Mouse (Mus musculus): ENCODE results near the gene Cyp2j6. TPM values are rescaled to one million over a fixed set of nuclear protein-coding genes. Genes with fewer than 3 reads are reported as not detected.
"Not testable (repeated sequence)": the region's sequence is repeated elsewhere in the genome, so short reads cannot be mapped to it uniquely, and the experiment has no call there.

The Cyp2j6 gene
- 10 to 100 TPM; 14.5 to 15.1 TPM for total RNA-seq (2021)
- long read RNA-seq, transcript Cyp2j6-201 (9 exons, 3,605 nt): major isoform, 15 of 18 reads
- long read RNA-seq, partial matches to known transcripts: 0 of 18 reads
- long read RNA-seq, other reads (novel, unspliced or antisense): 3 of 18 reads

DNA sequence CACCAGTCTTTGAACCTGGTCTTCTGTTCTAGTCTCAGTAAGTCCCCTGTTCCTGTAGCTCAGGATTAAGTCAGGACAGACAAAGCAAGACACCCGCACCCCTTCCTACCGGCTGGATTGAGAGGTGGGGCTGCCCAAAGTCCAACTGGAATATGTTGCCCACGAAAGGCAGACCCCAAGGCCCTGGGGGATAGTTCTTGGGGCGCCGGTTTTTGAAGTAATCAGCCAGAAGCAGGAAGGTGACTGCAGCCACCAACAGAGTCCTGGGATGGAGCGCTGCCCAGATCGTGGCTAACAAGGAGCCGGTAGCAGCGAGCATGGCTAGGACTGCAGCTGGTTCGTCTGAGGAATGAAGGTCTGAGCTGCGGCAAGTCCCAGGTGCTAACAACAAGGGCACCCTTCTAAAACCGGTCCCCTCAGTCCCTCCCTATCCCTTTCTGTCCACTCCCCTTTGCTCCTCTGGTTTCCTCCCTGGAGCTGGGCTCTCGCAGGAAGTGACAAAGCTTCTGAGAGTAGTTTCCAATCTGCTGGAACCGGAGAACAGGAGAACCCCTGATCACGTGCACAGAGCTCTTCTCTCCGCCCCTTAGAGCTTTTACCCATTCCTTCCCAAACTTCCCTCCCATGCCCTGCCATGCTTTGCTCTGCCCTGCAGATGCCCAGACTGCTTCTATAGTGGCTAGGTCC lies at the start of gene Cyp2j6:
Gene Cyp2j6, minus strand, starts transcription at position 529 of the 687 bp plus-strand sequence.
- peak; percentile 13 to 42 for DNase-seq (ENCODE audit: low spot score in 2 of 2)

DNA sequence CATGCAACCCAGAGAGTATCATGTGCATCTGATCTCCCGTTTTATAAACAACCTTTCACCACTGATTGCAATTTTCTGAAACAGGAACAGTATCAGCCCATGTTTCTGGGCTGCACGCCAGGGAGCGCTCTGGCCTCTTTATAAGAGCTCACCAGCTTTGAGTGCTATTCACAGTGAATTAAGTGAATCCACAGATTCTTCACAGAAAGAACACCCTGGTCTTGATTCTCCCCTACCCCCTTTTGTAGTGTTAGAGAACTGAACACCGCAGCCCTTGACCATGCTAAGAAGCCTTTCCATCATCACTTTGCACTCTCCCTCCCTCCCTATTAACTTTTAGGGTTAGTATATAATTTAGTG lies 38.3 kb upstream of the Cyp2j6 start:
- DNase-seq (ENCODE audit: low spot score in 2 of 2): peak; percentile 51 to 88

DNA sequence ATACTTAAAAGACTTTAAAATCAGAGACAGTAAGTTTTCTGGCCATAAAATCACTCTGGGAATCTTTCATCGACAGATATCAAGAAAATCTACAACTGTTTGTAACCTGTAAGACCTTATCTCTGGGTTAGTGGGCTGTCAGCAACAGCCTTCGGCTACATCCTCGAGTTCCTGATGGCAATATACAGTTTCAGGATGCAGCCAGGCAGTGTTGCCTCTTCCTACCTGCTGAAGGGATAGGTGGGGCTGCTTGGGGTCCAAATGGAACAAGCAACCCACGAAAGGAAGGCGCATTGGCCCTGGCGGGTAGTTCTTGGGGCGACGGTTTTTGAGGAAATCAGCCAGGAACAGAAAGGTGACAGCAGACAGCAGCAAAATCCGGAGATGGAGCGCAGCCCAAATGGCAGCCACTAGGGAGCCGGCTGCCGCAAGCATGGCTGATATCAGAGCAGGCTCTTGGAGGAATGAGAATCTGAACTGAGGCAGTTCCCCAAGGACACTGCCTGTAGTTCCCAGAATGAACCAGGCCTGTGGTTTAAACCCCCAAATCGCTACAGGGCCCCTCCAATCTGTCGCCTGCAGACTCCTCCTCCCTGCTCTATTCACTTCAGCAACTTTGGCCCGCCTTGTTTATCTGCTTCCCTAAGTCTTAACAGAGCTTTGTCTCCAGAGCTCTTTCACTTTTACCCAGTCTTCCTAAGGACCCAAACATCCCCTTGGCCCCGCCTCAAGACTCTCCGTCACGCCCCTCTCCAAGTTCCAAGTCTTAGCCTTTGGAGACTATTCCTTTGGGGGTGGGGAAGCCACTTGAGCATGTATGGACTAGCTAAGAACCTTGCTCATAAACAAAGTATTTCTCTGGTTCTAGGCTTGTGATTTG lies 37.7 kb upstream of the Cyp2j6 start, which contains the start of gene Cyp2j9:
Gene Cyp2j9, minus strand, starts transcription at position 668 of the 880 bp plus-strand sequence.
- peak; percentile 3 to 40 for DNase-seq (ENCODE audit: low spot score in 2 of 2)

DNA sequence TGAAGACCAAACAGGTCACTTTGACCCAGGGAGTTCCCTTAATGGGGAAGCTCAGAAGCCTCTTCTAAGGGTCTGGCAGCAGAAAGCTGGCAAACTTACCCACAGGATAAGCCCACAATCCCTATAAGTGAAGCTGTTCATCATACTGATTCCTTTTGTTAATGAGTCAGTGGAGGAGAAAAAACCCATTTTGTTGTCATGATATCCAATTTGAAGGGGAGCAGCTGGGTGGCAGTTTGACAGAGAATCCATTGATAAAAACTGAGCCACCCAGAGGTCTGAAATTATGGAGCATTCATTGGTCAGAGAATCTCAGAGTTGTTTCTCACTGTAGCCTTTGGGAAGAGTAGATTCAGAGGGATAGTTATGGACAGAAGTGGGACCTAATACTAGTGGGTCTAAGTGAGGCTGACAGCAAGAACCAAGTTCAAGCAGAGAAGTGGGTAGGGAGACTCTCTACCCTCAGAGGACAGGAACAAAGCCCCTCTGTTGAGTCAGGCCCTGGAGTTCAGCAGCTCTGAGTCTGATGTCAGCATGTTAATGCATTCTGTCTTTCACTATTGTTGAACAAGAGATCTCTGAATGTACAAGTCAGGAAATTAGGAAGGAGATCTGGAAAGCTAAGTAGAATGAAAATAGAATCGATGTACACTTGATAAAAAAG lies 28.1 kb upstream of the Cyp2j6 start:
- peak in 1 of 2 experiments; percentile 14 for DNase-seq (ENCODE audit: low spot score in 2 of 2)

GRCm38 (mm10) chr4:96580351-96580750 lies 26.9 kb upstream of the Cyp2j6 start:
- DNase-seq (ENCODE audit: low spot score in 2 of 2): not testable (repeated sequence)

DNA sequence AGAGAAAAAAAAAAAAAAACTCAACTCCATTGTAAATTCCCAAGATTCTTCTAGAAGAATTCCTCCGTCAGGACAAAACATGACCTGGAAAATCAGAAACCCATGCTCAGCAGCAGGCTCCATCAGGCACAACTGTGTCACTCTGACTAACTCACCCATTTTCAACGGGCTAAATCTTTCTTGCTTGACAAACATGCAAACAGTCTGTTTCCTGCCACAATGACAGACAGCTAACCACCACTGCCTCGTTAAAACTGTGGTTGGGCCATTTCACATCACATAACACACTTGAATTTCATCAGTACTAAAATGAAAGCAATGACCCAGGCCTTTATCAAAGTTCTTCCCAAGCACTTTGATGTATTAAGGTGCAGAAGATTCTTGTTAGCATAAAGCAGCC lies 16.0 kb upstream of the Cyp2j6 start:
- no peak for DNase-seq (ENCODE audit: low spot score in 2 of 2)

GRCm38 (mm10) chr4:96567988-96568387 lies 14.5 kb upstream of the Cyp2j6 start:
- no peak for DNase-seq (ENCODE audit: low spot score in 2 of 2)

DNA sequence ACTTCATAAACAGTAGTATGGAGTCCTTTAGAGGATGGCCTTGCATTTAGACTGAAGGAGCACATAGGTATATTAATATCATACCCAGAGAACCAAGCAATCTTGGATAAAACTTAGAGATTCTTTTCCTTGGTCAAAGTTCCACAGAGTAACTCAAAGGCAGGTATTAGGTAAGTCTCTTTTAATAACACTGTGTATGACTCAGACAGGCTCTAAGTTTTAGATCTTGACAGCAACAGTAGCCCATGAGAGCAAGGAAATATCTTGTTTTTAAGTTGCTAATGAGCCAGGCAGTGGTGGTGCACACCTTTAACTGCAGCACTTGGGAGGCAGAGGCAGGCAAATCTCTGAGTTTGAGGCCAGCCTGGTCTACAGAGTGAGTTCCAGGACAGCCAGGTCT lies 12.3 kb upstream of the Cyp2j6 start:
- DNase-seq (ENCODE audit: low spot score in 2 of 2): no peak

GRCm38 (mm10) chr4:96560464-96560863 lies 7.0 kb upstream of the Cyp2j6 start:
- no peak for DNase-seq (ENCODE audit: low spot score in 2 of 2)

- DNase-seq (ENCODE audit: low spot score in 2 of 2): no peak
Observed at GRCm38 (mm10) chr4:96559781-96560180, 6.3 kb upstream of the Cyp2j6 start.

DNA sequence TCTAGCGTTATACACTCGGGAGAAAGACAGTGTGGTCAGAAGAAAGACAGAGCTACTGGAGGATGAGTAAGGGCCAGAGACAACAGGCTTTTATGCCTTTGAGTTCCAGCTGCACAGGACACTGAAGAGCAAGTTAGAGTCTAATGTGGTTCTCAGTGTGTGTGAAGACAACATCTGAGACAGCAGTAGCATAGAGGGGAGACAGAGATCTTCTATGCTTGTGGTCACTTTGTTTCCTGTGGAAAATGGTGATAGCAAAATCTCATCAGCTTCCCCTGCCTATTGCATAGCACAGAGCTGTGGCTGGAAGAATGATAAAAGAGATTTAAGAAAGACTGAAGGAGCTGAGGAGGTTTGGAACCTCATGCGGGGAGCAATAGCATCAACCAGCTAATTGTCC lies 1.8 kb downstream of the Cyp2j6 start:
- DNase-seq (ENCODE audit: low spot score in 2 of 2): no peak

GRCm38 (mm10) chr4:96545976-96546375 lies 7.5 kb downstream of the Cyp2j6 start:
- DNase-seq (ENCODE audit: low spot score in 2 of 2): peak in 1 of 2 experiments; percentile 34

DNA sequence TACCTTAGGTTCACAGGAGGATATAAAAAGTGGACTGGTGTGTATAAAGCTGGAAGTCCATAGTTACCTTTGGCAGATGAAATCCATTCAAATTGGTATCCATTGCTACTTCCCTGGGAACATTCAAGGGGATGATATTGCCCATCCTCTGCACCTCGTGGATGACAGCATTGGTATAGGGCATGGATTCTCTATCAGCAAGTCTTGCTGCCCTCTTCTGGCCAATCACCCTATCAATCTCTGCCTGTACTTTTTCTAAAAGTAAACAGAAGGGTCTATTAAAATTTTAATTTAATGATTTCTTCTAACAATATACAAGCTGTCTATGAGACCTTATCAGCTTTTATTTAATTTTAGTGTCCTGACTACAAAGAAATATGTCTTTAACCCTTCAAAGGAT lies 27.7 kb downstream of the Cyp2j6 start:
- peak in 1 of 2 experiments; percentile 39 for DNase-seq (ENCODE audit: low spot score in 2 of 2)

DNA sequence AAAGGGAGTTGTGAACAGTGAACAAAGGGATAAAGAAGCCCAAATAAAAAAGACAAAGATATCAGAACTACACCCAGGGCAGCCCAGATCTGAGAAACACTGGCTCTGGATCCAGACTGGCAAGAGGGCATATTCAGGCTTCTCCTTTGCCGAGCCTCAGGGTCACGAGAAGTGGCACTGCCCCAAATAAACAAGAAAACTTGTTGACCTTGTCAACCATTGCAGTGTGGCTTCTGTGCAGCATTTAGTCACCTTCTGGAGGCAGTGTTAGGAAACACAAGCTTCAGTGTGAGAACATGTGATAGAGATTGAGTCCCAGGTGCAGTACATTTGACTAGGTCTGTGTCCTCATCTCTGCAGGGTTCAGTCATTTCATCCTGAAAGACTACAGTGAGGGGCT lies 31.2 kb downstream of the Cyp2j6 start:
- DNase-seq (ENCODE audit: low spot score in 2 of 2): no peak

DNA sequence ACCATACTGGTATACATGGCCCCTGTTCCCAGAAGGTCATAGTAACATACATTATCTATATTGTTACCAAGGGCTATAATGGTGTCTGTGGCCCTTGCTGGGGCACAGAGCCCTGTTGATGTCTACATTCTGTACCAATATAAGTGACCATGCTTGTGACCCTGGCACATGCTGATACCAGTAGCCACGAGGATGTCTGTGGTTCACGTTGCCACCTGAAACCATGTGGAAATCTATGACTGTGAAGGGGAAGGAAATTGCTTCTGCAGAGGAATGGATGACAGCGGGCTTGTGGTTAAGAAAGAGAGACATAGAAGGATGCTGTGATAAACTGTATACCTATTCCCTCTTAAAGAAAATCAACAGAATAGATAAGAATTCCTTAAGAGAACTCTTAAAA lies 43.4 kb downstream of the Cyp2j6 start:
- DNase-seq (ENCODE audit: low spot score in 2 of 2): no peak

GRCm38 (mm10) chr4:96507286-96507685 lies 46.2 kb downstream of the Cyp2j6 start, which contains the start of gene Cyp2j8:
Gene Cyp2j8 (minus strand): TSS chr4:96507386.
- no peak for DNase-seq (ENCODE audit: low spot score in 2 of 2)

Other genes with a start within 250 kb of the Cyp2j6 start
- under 1 TPM; 0.38 to 0.69 TPM for gene Cyp2j11, start 205.0 kb downstream of the Cyp2j6 start, total RNA-seq (2021)
- gene Cyp2j8, start 46.3 kb downstream of the Cyp2j6 start, total RNA-seq (2021): not detected
- 10 to 100 TPM; 37.1 to 41.9 TPM for gene Cyp2j9, start 37.9 kb upstream of the Cyp2j6 start, total RNA-seq (2021)
- not detected for gene Cyp2j5, start 110.5 kb upstream of the Cyp2j6 start, total RNA-seq (2021)
- gene Gm12695, start 231.5 kb upstream of the Cyp2j6 start, total RNA-seq (2021): under 1 TPM in 1 of 2 experiments, not detected in 1; 0.23 TPM

Measured in layer of hippocampus, adult 18-20 months (tissue).